Mouse (Mus musculus) cortical plate, adult 2 months (tissue): ENCODE measurements around the gene Tshz2. TPM values are rescaled to one million over a fixed set of nuclear protein-coding genes. Genes with fewer than 3 reads are reported as not detected.

Experiments used
- H3K27ac ChIP-seq: fragments of 200-500 bp; 2 replicates; pipeline ENCODE4 v1.5.1; 2012; ENCODE audit warnings: low read length, control low read depth, inconsistent platforms; ENCODE audit not compliant: insufficient read depth
- H3K4me1 ChIP-seq: fragments of 200-500 bp; 2 replicates; pipeline ENCODE4 v1.6.1; 2011; ENCODE audit warnings: low read length; ENCODE audit not compliant: control insufficient read depth, insufficient read depth
- H3K4me3 ChIP-seq: fragments of 200-500 bp; 2 replicates; pipeline ENCODE4 v1.5.1; 2011; ENCODE audit warnings: mild to moderate bottlenecking, low read length, control low read depth; ENCODE audit not compliant: insufficient read depth
- CTCF ChIP-seq: fragments of 200-500 bp; IDR thresholded peaks from 2 replicates; pipeline ENCODE4 v1.5.1; 2011; ENCODE audit warnings: mild to moderate bottlenecking, control low read depth, low read length; ENCODE audit not compliant: insufficient read depth; ENCODE audit errors: extremely low read depth
- POLR2A ChIP-seq: fragments of 200-500 bp; IDR thresholded peaks from 2 replicates; pipeline ENCODE4 v1.6.1; 2011; ENCODE audit warnings: mild to moderate bottlenecking, low read length, control low read depth; ENCODE audit not compliant: insufficient read depth; ENCODE audit errors: extremely low read depth
- polyA plus RNA-seq: library from polyadenylated mRNA; depleted of rRNA; stranded (reverse); fragments of >200 nt; gene quantifications from 2 replicates; pipeline ENCODE4 v1.2.3, GENCODE M21; 2012

Gene Tshz2
- polyA plus RNA-seq, 1 experiment, result 46.5 TPM

GRCm38 (mm10) chr2:169630070-169630469 is 2.7 kb upstream of the Tshz2 start:
- Histone ChIP-seq H3K4me3 (no peak overlapping the region), H3K27ac (no peak overlapping the region), H3K4me1 (no peaks in the 10 kb centered on the region)
- TF ChIP-seq CTCF (no peak), POLR2A (no peak)

GRCm38 (mm10) chr2:169633491-169634289 is 877 bp downstream of the Tshz2 start:
- Histone ChIP-seq H3K27ac (peak overlapping the region; percentile 48; the same call in 1 of the 2 replicates), H3K4me1 (no peaks in the 10 kb centered on the region), H3K4me3 (peak overlapping the region; percentile 76)
- TF ChIP-seq POLR2A (no peak), CTCF (no peak)

GRCm38 (mm10) chr2:169634619-169635382 is 2.0 kb downstream of the Tshz2 start:
- Histone ChIP-seq H3K4me1 (no peaks in the 10 kb centered on the region), H3K27ac (no peak overlapping the region), H3K4me3 (peak overlapping the region; percentile 76)
- TF ChIP-seq CTCF (no peak), POLR2A (no peak)

GRCm38 (mm10) chr2:169635428-169635827 is 2.6 kb downstream of the Tshz2 start:
- Histone ChIP-seq H3K4me1 (no peaks in the 10 kb centered on the region), H3K4me3 (peak overlapping the region; percentile 76; the same call in 1 of the 2 replicates), H3K27ac (no peak overlapping the region)
- TF ChIP-seq POLR2A (no peak), CTCF (no peak)

GRCm38 (mm10) chr2:169636414-169636813 is 3.6 kb downstream of the Tshz2 start:
- peak overlapping the region; percentile 12 for H3K4me3 ChIP-seq
- H3K27ac ChIP-seq, result no peak overlapping the region
- no peaks in the 10 kb centered on the region for H3K4me1 ChIP-seq
- TF ChIP-seq POLR2A (no peak), CTCF (no peak)

GRCm38 (mm10) chr2:169641547-169641946 is 8.7 kb downstream of the Tshz2 start:
- Histone ChIP-seq H3K27ac (no peak overlapping the region), H3K4me3 (no peak overlapping the region)

GRCm38 (mm10) chr2:169642420-169642819 is 9.6 kb downstream of the Tshz2 start:
- H3K27ac ChIP-seq, result no peak overlapping the region
- no peak for TF ChIP-seq POLR2A
- 0 out of 2 replicates have a peak, but pooled peaks have one; percentile 6 for TF ChIP-seq CTCF
- no peaks in the 10 kb centered on the region for H3K4me1 ChIP-seq
- H3K4me3 ChIP-seq, result no peak overlapping the region

More at GRCm38 (mm10) chr2:169641547-169641946, 8.7 kb downstream of the Tshz2 start:
- H3K4me1 ChIP-seq, result no peaks in the 10 kb centered on the region
- TF ChIP-seq CTCF (no peak), POLR2A (no peak)

- TF ChIP-seq CTCF, result no peak
- no peak for TF ChIP-seq POLR2A
- Histone ChIP-seq H3K27ac (no peak overlapping the region), H3K4me1 (no peaks in the 10 kb centered on the region), H3K4me3 (no peak overlapping the region)
Observed at GRCm38 (mm10) chr2:169647091-169647490, 14.3 kb downstream of the Tshz2 start.

- no peak overlapping the region for H3K27ac ChIP-seq
- TF ChIP-seq POLR2A (no peak), CTCF (no peak)
- H3K4me1 ChIP-seq, result no peaks in the 10 kb centered on the region
- no peak overlapping the region for H3K4me3 ChIP-seq
Observed at GRCm38 (mm10) chr2:169649262-169649885, 16.6 kb downstream of the Tshz2 start.
